Mouse (Mus musculus): Measurements from ENCODE around the gene Rffl. TPM values are rescaled to one million over a fixed set of nuclear protein-coding genes. Genes with fewer than 3 reads are reported as not detected.
"Not testable (repeated sequence)": the region's sequence is repeated elsewhere in the genome, so short reads cannot be mapped to it uniquely, and the experiment has no call there.

Rffl gene
- total RNA-seq, 2 experiments from 2014 or later = 2.7 to 3.0 TPM

DNA sequence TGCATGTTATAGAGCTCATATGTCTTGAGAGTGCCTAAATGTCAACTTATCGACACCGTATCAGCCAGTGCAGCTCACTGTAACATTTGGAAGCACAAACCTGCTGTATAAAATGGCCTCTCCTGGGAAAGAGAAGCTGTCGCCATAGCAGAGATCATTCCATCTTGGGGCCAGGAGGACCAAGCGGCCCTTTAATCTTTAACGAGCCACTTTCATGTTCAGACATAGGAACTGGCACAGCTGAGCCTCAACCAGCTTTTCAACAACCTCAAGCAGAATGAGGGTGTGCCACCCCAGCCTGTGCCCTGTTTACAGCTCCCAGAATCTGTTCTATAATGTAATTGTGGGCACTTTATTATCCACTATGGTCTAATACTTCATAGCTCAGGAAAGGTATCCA is 20.8 kb downstream of the Rffl start:
- intact Hi-C loops (cut with DNase I) = no loop called here

DNA sequence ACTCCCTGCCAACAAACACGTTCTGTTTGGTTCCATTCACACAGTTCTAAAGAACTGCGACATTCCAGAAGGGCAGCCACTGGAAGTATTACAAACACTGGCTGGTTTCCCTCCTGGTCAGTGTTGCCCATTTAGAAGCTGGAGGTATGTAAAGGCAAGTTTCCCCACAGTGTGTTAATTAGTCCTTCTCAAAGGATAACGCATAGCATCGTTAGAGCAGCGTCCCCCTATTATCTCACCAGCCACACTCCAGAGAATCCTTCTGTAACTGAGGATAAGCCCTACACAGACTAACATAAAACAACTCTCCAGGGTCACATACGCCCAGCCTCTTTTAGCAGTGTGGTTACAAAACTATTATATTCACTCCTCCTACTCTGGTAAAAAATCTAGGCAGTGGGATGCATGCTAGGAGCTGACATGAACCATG is 23.4 kb downstream of the Rffl start:
- intact Hi-C loops (cut with DNase I) = no loop called here
- no peak for DNase-seq

More for the DNA sequence above, 20.8 kb downstream of the Rffl start:
- DNase-seq = no peak

DNA sequence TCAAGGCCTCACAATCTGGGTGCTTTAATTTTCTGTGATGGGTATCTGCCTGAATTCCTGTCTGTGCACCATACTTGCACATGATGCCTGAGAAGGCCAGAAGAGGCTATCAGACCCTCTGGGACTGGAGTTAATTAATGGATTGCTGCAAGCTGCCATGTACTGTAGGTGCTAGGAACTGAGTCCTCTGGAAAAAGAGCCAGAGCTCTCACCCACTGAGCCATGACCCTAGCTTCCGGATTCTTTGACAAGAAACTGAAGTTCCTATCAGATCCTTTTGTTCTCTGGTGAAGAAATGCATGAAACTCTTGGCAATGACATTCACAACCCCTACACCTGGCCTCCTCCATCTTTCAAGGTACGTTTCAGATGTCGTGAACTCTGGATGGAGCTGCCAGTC is 24.1 kb downstream of the Rffl start:
- intact Hi-C loops (cut with DNase I) = no loop called here
- no peak for DNase-seq

DNA sequence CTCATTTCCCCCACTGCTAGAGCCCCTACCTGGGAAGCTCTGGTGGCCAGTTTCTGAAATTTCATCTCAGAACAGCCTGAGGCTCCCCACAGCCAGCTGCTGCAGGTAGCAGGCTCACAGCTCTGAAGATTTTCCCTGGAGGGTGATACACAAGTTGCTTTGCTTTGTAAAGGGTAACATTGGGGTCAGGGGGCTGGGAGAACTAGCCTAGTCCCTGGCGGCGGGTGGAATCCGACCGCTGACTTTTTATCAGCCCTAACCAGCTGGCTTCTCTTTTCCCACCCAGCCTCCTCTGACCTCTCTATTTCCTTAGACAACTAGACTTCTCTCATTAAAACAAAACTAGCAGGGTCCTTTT is 25.0 kb downstream of the Rffl start:
- no peak for DNase-seq
- intact Hi-C loops (cut with DNase I) = no loop called here

DNA sequence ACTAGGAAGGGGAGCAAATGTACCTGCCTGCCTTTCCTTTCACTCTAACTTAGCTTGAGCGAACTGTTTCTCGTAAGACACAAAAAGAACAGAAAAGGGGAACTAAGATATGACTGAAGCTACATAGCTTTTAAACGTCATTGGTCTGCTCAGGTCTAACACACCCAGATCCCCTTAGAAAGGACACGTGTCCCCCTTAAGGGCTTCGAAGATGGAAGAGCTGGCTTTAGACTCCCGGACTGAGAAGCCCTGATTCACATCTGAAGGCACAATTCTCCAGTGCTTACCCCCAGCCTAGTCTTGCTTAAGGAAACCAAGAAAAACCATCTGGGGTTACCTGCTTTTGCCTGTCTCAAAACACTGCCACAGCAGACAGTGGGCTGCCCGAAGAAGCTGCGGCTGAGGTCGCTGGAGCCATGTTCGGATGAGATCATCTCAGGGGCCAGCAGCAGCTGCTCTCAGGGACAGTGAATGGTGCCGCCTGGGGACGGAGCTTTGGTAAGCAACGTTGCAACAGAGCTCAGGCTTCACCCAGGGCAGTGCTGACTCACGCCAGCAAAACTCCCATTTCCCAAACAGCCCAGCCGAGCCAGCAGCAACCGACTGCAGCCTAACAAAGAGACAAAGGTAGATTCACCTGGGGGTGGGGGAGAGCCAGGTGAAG is 25.5 kb downstream of the Rffl start:
- DNase-seq = peak; percentile 48
- intact Hi-C loops (cut with DNase I) = no loop called here

DNA sequence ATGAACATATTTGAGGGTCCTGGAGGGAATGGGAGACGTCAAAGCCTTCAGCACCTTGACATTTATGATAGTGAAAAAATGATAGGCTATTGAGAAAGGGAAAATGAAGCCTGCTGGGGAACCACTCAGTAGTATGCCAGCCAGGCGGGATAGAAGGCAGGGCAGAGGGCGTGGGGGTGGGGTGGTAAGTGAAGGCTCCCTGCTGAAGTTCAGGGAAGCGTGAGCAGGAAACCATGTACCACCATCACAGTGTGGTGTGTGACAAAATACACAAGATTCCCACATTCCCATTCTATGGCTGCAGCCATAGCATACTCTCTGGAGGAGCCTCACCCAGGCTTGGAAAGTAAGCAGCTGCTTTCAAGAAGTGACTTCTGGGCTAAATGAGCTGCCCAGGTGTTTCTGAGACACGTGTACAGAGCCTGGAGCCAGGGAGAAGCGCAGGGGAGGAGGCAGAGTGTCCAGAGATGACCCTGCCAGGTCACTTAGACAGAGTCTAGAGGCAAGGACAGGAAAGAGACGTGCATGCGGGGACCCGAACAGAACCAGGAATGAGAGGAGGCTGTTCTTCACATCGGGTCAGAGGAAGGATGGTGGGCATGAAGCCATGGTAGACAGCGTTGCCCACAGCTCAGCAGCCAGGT is 26.1 kb downstream of the Rffl start:
- intact Hi-C loops (cut with DNase I) = no loop called here
- no peak for DNase-seq

DNA sequence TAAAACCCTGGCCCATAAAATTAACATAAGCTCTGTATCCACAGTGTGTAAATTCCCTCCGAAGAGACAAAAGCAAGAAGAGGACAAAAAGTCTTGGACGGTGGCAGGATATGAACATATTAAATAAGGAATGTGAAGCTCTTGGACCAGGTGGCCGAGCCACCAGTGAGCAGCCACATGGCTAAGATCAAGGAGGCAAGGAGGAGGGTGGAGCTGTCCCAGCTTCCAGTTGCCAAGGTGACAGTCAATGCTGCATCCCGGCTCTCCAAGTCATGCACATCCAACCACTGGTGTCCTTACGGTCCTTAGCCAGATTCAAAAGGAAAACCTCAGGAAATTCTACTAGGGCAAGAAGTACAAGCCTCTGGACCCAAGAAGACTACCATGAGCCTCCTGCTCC is 32.5 kb downstream of the Rffl start:
- no peak for DNase-seq
- intact Hi-C loops (cut with DNase I) = no loop called here

DNA sequence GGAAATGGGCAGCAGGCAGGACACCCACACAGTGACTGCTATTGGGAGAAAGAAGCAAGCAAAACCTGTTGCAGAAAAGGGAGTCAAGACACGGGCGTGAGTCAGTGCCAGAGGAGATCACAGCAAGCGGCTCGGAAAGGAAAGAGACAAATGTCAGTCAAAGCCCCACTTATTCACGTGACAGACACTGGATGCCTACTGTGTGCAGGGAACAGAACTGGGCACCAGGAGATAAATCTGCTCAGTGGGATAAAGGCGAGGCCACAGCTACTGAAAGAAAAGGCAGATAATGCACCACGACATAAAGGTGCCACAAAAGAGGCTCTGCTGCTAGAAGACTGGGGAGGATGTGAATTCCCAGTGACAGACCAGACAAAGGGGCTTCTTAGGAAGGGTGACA is 33.2 kb downstream of the Rffl start:
- DNase-seq = no peak
- intact Hi-C loops (cut with DNase I) = no loop called here

DNA sequence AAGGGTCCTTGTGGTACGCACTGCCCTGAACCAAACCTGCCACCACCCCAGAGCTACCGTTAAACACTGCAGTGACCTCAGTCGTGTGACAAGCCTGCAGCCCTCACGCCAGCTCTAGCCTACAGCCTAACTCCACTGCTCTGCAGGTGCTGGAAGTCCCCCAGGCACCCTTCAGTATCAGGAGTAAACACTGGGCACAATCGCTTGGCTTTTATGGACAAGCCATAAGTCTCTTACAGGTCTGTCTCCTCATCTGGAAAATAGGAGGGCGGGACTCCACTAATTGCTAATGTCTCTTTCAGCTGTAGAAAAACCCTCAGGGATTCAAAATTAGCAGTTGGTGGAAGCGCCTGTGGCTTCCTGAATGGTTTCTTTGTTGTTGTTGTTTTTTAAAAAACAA is 33.8 kb downstream of the Rffl start:
- DNase-seq = no peak
- intact Hi-C loops (cut with DNase I) = no loop called here

DNA sequence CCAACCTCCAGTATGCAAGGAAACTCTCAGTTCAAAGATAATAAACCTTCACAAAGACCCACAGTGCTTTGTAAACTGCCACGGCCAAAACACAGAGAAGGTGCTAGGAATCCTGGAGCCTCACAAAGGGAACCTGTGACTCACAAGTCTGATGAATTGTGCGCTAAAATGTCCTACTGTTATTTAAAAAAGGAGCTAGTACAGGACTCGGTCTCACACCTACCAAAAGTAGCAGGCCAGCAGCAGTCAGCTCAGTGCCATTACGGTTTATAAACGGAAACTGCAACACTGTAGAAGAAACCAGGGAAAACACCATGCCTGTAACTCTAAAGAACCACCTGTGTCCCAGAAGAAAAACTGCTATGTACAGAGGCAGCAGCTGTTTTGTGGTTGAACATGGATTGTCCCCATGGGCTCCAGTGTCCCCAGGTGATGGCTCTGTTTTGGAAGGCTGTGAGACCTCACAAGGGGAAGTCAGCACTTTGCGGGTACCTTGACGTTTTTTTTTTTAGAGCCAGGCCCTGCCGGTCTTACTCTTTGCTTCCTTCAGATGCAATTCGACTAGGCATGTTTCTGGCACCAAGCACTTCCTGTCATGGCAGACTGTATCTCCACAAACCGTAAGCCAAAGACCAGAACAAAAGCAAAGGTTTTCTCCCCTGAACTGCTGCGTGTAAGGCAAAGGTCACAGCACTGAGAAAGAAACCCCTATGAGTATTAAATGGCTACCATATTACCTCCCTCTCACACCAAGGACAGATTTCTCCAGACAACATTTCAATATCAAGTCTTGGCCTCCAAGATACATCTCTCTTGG is 35.2 kb downstream of the Rffl start:
- no peak for DNase-seq
- intact Hi-C loops (cut with DNase I) = no loop called here

DNA sequence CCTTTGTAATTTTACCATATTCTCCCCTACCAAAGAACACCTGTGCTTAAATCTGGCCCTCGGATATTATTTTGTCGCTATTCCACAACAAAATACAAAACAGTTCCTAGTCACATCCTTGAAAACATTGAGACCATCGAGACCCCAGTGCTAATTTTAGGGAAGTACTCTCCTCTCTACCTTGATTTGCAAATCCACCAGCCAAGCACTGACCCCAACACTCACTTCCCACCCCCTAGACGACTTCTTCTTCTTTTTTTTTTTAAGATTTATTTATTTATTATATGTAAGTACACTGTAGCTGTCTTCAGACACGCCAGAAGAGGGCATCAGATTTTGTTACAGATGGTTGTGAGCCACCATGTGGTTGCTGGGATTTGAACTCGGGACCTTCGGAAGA is 36.7 kb downstream of the Rffl start:
- DNase-seq; intact Hi-C loops (cut with DNase I): not testable (repeated sequence)

DNA sequence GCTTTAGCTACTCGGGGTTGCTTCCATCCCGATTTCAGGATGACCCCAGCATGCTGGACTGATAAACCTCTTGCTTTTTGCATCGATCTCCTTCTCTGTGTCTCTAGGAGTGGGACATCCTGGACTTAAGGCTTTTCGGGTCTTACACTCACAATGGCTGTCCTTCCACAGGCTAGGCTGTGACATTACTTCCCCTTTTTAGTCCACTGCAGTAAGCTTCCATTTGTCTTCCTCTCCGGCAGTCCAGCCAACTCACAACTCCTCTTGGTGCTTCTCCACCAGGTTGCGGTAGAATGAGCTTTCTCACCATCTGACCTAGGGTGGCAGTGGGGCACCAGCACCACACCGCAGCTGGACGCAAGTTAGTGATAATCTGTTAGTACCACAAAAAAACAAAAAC is 37.1 kb downstream of the Rffl start:
- no peak for DNase-seq
- intact Hi-C loops (cut with DNase I) = no loop called here

DNA sequence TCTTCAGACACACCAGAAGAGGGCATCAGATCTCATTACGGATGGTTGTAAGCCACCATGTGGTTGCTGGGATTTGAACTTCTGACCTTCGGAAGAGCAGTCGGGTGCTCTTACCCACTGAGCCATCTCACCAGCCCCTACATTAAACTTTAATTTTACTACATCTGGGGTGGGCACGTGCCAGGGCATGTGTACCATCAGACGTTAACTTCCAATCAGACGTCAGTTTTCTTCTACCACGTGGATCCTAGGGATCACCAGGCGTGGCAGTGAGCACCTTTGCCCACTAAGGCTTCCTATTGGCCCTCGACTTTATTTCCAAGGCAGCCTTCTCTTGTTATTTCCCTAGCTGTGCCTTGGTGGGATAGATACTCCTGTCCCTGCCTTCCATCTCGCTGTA is 38.6 kb downstream of the Rffl start:
- intact Hi-C loops (cut with DNase I); DNase-seq: not testable (repeated sequence)

DNA sequence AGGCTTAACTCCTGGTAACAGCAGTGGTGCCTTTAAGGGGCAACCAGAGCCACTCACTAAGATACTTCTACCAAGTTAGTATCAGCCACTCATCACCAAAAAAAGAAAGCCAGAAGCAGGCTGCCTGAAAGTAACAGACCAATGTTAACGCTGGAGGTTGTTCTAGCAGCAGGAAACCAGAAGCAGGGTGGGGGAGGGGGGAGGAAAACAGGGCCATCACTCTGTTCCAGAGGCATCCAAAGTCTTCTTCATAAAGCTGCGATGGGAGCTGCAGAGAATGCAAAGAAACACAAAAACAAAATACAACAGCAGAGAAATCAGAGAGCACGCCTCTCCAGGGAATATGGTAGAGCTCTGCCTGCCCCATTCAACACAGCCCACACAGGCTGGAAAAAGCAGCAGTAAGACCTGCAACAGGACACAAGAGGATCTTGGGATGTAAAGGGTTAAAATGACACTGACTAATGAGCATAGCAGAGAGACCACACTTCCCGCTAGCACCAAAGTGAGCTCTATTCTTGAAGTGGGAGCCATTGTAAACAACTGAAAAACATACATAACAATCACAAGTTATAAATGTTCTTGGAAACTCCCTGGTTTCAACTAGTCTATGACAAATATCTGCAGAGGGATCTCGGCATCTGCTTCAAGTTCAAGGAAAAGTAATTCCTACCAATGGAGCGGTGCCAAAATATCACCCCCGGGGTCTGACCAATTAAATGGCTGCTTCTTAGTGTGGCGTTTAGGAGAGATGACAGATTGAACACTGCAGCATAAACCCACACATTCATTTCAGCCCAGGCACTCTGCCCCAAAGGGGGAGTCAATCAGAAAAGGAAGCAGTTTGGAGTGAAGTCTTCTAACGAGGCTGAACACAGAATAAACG is 39.8 kb downstream of the Rffl start:
- intact Hi-C loops (cut with DNase I) = no loop called here
- peak; percentile 38 for DNase-seq

DNA sequence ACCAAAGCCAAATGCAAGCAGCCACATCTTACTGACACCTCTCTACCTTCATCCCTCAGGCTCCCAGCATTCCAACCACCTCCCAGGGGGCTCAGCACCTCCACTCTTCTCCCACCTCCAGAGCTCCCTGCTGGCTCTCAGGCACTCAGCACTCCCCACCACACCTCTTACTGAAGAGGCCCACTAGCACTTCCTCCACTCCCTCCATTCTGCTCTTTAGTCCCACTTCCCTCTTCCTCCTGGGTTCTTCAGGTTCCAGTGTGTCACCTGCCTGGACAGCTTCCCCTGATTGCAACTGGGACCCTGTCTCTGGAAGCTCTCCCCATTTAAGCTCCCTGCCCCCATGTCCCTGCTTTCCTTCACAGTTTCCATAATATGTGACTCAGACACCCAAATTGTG is 44.2 kb downstream of the Rffl start:
- no peak for DNase-seq

DNA sequence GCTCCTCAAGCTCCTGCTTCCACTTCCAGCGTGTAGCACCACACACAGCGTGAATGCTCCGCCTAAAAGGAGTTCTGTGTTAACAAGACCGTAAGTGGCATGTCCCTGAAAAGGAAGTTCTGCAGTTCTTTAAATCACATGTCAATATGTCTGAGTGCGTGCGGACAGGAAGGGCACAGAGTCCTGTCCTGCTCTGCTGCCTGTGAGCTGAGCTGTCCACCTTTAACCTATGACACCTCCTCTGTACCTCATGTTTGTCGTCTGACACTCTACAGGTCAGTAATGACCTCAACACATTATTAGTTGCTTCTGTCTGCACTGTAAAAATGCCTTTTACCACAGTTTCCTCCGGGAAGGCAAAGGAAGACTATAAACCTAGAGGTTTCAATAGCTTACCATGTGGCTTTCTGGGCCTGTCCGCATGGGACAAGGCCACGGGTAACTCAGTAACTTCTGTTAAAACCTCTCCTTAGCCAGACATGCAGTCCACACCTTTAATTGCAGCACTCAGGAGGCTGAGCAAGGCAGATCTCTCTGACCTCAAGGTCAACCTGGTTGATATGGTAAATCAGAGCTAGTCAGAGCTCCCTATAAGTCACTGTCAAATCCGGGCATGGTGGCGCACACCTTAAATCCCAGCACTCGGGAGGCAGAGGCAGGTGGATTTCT is 50.1 kb downstream of the Rffl start:
- DNase-seq = no peak
- intact Hi-C loops (cut with DNase I) = no loop called here

More for the DNA sequence above, 44.2 kb downstream of the Rffl start:
- intact Hi-C loops (cut with DNase I) = no loop called here

DNA sequence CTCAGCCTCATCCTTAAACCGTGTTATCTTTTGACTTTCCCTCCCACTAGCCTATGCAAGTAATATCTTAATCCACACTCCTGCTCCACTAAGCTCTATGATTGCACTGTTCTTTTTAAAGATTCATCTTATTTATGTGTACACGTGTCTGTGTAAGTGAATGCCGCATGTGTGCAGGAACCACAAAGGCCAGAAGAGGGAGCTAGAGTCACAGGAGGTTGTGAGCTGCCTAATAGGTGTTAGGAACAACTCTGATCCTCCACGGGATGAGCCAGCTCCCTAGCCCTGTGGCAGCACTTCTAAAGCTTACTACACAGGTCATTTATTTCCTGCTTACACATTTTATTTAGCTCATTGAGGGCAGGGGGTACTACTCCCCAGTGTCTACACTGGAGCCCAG is 51.7 kb downstream of the Rffl start:
- intact Hi-C loops (cut with DNase I) = no loop called here

DNA sequence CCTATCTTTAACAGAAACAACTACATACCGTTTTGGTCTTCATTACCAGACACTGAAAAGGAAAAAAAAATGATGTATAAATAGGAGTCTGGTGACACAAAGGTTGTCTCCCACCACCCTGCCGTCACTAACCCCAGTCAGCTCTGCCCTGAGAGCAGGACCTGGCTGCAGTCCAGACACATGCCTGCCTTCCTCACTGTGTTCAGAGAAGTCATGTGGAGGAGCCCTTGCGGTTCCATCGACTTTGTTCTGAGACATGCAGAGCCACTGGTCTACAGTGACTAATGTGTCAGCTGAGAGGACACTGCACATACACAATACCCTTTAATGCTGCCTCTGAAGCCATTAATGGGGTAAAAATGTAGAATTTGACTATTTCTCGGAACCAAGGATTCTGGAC is 62.5 kb downstream of the Rffl start:
- intact Hi-C loops (cut with DNase I) = no loop called here
- peak; percentile 18 for DNase-seq

More for the DNA sequence above, 51.7 kb downstream of the Rffl start:
- DNase-seq = peak; percentile 50

DNA sequence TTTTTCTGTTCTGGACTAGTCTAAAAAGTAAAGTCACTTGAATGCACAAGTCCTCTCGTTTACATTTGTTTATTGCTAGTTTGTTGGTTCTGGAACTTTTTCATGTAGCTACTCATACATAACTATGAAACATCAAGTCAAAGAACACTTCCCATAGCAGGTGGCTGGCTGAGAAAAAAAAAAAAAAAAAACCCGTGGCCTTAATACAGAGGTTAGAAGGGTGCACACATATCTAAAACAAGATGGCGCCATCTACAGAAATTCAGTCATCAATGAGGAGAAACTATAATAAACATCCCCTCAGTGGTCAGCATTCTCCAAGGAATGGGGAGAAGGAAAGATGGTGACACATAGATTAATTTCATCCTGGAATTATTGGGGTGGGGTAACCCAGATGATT is 63.6 kb downstream of the Rffl start:
- intact Hi-C loops (cut with DNase I) = no loop called here

DNA sequence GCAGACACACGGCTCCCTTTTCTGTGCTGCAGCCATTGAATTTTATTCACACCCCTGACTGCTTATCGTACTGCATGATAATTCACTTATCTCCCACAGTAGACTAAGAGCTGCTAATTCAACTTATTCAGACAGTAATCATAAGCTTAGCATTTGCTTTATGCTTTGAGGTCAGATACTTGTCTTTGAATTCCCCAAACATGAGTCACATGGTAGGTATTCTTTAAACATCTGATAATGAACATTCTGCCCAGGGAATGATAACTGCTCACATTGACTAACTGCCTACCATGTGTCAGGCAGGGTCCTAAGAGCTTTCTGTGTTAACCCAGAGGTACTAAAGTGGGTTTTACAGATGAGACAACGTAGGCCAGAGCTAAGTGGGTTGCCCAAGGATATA is 64.4 kb downstream of the Rffl start:
- intact Hi-C loops (cut with DNase I) = no loop called here

More for the DNA sequence above, 63.6 kb downstream of the Rffl start:
- no peak for DNase-seq

More for the DNA sequence above, 64.4 kb downstream of the Rffl start:
- DNase-seq = no peak

All from left cerebral cortex, postnatal 4 days (tissue).